Mouse (Mus musculus) CH12.LX (cell line): Measurements from ENCODE around the gene Gm20547.
A peak's percentile ranks its signal among the peaks of the same experiment; 100 is the strongest.

Experiments used
- CTCF ChIP-seq, 2 experiments: IDR thresholded peaks in 1 of 2; conservative IDR thresholded peaks in 1 of 2; 2 replicates each; pipeline ENCODE4 v1.5.1; 2011 to 2012; ENCODE audit warnings: low read depth in 2 of 2, low read length in 2 of 2, improper control_type of control experiment in 1 of 2, inconsistent platforms in 1 of 2, mild to moderate bottlenecking in 1 of 2, moderate library complexity in 1 of 2
- ELF1 ChIP-seq: IDR thresholded peaks from 2 replicates; pipeline ENCODE4 v1.6.1; 2014; ENCODE audit warnings: low read depth, mild to moderate bottlenecking, inconsistent platforms, low read length, improper control_type of control experiment
- EP300 ChIP-seq: IDR thresholded peaks from 2 replicates; pipeline ENCODE4 v1.6.1; 2011; ENCODE audit warnings: low read length, improper control_type of control experiment
- KAT2A ChIP-seq: IDR thresholded peaks from 2 replicates; pipeline ENCODE4 v1.6.1; 2012; ENCODE audit warnings: low read length, improper control_type of control experiment, inconsistent platforms; ENCODE audit not compliant: insufficient replicate concordance
- MAFK ChIP-seq: IDR thresholded peaks from 2 replicates; pipeline ENCODE4 v1.6.1; 2011; ENCODE audit warnings: low read length, improper control_type of control experiment; ENCODE audit not compliant: insufficient replicate concordance
- MAZ ChIP-seq: IDR thresholded peaks from 2 replicates; pipeline ENCODE4 v1.6.1; 2012; ENCODE audit warnings: low read depth, mild to moderate bottlenecking, inconsistent platforms, low read length, improper control_type of control experiment, moderate library complexity
- MYC ChIP-seq: IDR thresholded peaks from 2 replicates; pipeline ENCODE4 v1.6.1; 2011; ENCODE audit warnings: low read depth, mild to moderate bottlenecking, improper control_type of control experiment, low read length
- NRF1 ChIP-seq: IDR thresholded peaks from 2 replicates; pipeline ENCODE4 v1.6.1; 2014; ENCODE audit warnings: low read depth, mild to moderate bottlenecking, inconsistent platforms, low read length, improper control_type of control experiment, moderate library complexity
- POLR2A ChIP-seq: IDR thresholded peaks from 2 replicates; pipeline ENCODE4 v1.6.1; 2011; ENCODE audit warnings: low read depth, mild to moderate bottlenecking, improper control_type of control experiment, low read length
- UBTF ChIP-seq: IDR thresholded peaks from 2 replicates; pipeline ENCODE4 v1.6.1; 2012; ENCODE audit warnings: low read depth, mild to moderate bottlenecking, inconsistent platforms, low read length, improper control_type of control experiment, moderate library complexity
- USF2 ChIP-seq: conservative IDR thresholded peaks from 2 replicates; pipeline ENCODE4 v1.6.1; 2011; ENCODE audit warnings: low read depth, low read length, improper control_type of control experiment
- ZKSCAN1 ChIP-seq: IDR thresholded peaks from 2 replicates; pipeline ENCODE4 v1.6.1; 2012; ENCODE audit warnings: low read depth, inconsistent platforms, low read length, improper control_type of control experiment, borderline replicate concordance
- ZNF384 ChIP-seq: IDR thresholded peaks from 2 replicates; pipeline ENCODE4 v1.6.1; 2012; ENCODE audit warnings: low read depth, low read length, improper control_type of control experiment, inconsistent platforms

DNA sequence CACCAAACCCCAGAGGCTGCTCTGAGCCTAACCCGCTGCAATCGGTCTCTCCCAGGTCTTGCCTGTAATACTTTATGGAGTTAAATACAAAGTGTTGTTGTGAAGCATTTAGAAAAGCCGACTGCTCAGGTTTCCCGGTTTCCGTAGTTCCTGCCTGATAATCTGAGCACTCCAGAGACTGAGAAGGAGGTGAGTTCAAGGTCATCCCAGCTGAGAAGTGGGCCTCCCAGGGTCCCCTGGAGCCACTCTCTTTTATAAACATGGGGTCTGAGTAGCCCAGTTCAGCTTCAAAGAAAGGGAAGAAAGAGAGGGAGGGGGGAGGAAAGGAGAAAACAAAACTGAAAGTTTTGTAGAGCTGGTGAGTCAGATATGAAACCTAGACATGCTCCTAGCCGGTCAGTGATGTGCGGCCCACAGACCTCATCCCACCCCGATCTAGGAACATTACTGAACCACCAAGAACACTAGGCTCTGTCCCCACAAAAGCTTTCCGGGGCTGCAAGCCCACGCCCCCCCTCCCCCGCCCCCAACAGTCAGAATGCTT, 2.4 kb downstream of the Gm20547 start, which contains the start of gene Zbtb12:
- TF ChIP-seq CTCF (conservative IDR thresholded peaks at IDR 0.05 in 1 of 2, IDR thresholded peaks at IDR 0.05 in 1 of 2; ENCODE audit: low read depth in 2 of 2, low read length in 2 of 2): no peak
- no peak for TF ChIP-seq MAFK
- peak; percentile 97 for TF ChIP-seq MAZ
- TF ChIP-seq POLR2A: peak; percentile 38; the same call in 1 of the 2 replicates
- TF ChIP-seq ZKSCAN1: no peak
- peak; percentile 52 for TF ChIP-seq MYC
- no peak for TF ChIP-seq USF2
- no peak for TF ChIP-seq UBTF
- TF ChIP-seq ELF1: no peak
- TF ChIP-seq KAT2A: no peak
- no peak for TF ChIP-seq NRF1
- no peak for TF ChIP-seq ZNF384
- TF ChIP-seq EP300: peak; percentile 42; the same call in 1 of the 2 replicates
